In the genomic region with DNA sequence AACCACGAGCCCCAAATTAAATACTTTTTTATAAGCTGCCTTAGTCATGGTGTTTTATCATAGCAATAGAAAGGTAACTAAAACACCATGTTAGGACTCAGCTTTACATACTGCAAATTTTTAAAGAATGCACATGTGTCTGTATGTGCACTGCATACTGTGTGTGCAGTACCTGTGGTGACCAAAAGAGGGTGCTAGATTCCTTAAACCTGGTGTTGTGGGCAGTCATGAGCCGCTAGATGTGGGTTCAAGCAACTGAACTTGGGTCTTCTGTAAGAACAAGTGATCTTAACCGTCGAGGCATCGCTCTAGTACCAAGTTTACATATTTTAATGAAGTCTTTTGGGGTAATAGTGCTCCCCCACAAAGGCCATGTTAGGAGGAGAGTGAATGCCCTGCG, we compare ENCODE assay signal across 1 mouse cellular context.
TF ChIP-seq lines count a peak whose summit lies in the region.

No protein-coding gene starts in this region.

TF ChIP-seq in MEL, 35 proteins besides CTCF, POLR2A, EP300 and RAD21:
- no peak for TF ChIP-seq MYC (IDR thresholded peaks at IDR 0.05; ENCODE audit: low read depth, low read length)
- no peak for TF ChIP-seq NRF1 (IDR thresholded peaks at IDR 0.05; ENCODE audit: insufficient read depth, low read depth, low read length, poor library complexity, severe bottlenecking)
- no peak for TF ChIP-seq E2F4 (IDR thresholded peaks at IDR 0.05; ENCODE audit: borderline replicate concordance, low read depth, low read length)
- no peak for TF ChIP-seq UBTF (IDR thresholded peaks at IDR 0.05; ENCODE audit: borderline replicate concordance, insufficient read depth, low read depth, low read length)
- no peak for TF ChIP-seq TBP (IDR thresholded peaks at IDR 0.05; ENCODE audit: low read depth, low read length)
- no peak for TF ChIP-seq MAFK (IDR thresholded peaks at IDR 0.05; ENCODE audit: borderline replicate concordance, low read depth, low read length)
- no peak for TF ChIP-seq MYB (IDR thresholded peaks at IDR 0.05; ENCODE audit: low read depth, low read length)
- TF ChIP-seq GATA1 (IDR thresholded peaks at IDR 0.05; ENCODE audit: low read depth, low read length): no peak
